Mouse (Mus musculus) stomach, postnatal 0 days (tissue): ENCODE measurements around the gene Mien1. TPM values are rescaled to one million over a fixed set of nuclear protein-coding genes. Genes with fewer than 3 reads are reported as not detected.

Experiments used
- ATAC-seq: fragments of 200-750 bp; cut with Nextera tagmentation; 2 replicates; pipeline ENCODE4 v1.8.0; 2017; ENCODE audit not compliant: low FRiP score, low TSS enrichment
- DNase-seq: peaks from one replicate; pipeline ENCODE4 v3.0.0-alpha.2; 2016; ENCODE audit warnings: low spot score
- H3K27ac ChIP-seq: fragments of 300-500 bp; sonication (generic); replicated peaks from 2 replicates; pipeline ENCODE4 v1.5.1; 2014; ENCODE audit warnings: mild to moderate bottlenecking, control low read depth
- H3K27me3 ChIP-seq: fragments of 300-500 bp; sonication (generic); 2 replicates; pipeline ENCODE4 v1.6.1; 2014; ENCODE audit warnings: low read length; ENCODE audit not compliant: control insufficient read depth, insufficient read depth
- H3K36me3 ChIP-seq: fragments of 300-500 bp; sonication (generic); 2 replicates; pipeline ENCODE4 v1.6.1; 2014; ENCODE audit warnings: low read length, mixed read lengths; ENCODE audit not compliant: control insufficient read depth, insufficient read depth
- H3K4me1 ChIP-seq: fragments of 300-500 bp; sonication (generic); replicated peaks from 2 replicates; pipeline ENCODE4 v1.6.1; 2014; ENCODE audit warnings: antibody characterized with exemption; ENCODE audit not compliant: control insufficient read depth, insufficient read depth
- H3K4me2 ChIP-seq: fragments of 300-500 bp; sonication (generic); replicated peaks from 2 replicates; pipeline ENCODE4 v1.6.1; 2014; ENCODE audit warnings: low read depth, mild to moderate bottlenecking, control low read depth, moderate library complexity
- H3K4me3 ChIP-seq: fragments of 300-500 bp; sonication (generic); 2 replicates; pipeline ENCODE4 v1.5.1; 2014; ENCODE audit warnings: low read depth, low read length, control low read depth
- H3K9ac ChIP-seq: fragments of 300-500 bp; sonication (generic); 2 replicates; pipeline ENCODE4 v1.6.1; 2014; ENCODE audit warnings: mild to moderate bottlenecking, low read length, control low read depth, mixed read lengths
- H3K9me3 ChIP-seq: fragments of 300-500 bp; sonication (generic); 2 replicates; pipeline ENCODE4 v1.6.1; 2016; ENCODE audit warnings: low read length; ENCODE audit not compliant: control insufficient read depth
- CTCF ChIP-seq: IDR thresholded peaks from 2 replicates; pipeline ENCODE4 v1.5.1; 2016; ENCODE audit warnings: antibody characterized with exemption, low read depth, mild to moderate bottlenecking, moderate library complexity
- EP300 ChIP-seq: optimal IDR thresholded peaks from 2 replicates; pipeline ENCODE3; 2016; ENCODE audit warnings: antibody characterized with exemption
- whole genome bisulfite sequencing: fragments of 180-500 bp; shearing (Covaris S2); extraction: QIAGEN DNeasy Blood & Tissue Kit; methylation state at CpG from one replicate; pipeline ENCODE4 v1.1.7; 2014; 5-methylcytosine and 5-hydroxymethylcytosine counted together
- polyA plus RNA-seq: library from polyadenylated mRNA; unstranded; fragments of >200 nt; fragmentation: Nextera tagmentation; extraction: Ambion mirVana; gene quantifications from 2 replicates; pipeline ENCODE4 v1.2.1, GENCODE M21; 2015

The Mien1 gene
- polyA plus RNA-seq, 1 experiment from 2014 or later = 142 TPM

DNA sequence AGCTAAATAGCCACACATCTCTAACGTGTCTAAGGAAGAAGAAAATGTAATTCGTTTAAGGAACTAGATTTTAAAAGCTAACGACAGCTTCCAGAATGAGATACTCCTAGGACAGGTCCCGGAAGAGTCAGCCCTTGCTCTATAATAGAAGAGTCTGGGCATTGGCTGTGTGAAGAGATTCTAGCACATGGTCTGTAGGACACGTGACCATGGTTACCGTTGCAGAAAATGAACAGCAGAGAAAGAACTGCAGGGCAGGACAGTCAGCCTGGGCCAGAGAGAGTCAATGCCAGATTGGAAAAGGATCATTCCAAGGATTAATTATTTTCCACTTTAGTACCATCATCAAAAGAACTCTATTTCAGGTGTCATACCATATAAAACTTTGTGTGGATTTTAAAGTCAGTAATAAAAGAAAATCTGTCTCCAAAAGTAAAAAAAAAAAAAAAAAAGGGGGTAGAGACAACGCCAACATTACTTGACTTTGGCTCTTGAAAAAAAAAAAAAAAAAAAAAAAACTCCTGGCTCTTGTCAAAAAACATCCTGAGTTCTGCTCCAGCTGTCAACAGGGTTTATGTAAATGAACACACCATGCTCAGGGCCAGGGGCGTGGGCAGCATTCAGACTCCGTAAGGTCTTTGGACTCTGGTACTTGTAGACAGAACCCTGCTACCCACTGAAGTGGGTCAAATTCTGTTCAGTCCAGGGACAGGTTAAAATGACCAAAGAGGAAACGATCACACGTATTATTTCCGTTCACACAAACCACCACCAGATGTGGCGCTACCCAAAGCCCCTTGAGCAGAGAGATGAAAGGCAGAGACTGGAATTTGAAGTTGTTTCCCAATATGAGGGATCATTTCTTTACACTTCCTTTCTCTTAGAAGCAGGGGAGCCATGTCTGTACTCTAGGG is 40.5 kb upstream of the Mien1 start:
- Histone ChIP-seq H3K27me3 (no peaks in the 10 kb centered on the region), H3K4me3 (no peak overlapping the region), H3K9ac (no peak overlapping the region), H3K4me1 (no peaks in the 10 kb centered on the region), H3K9me3 (no peaks in the 10 kb centered on the region), H3K27ac (no peak overlapping the region), H3K4me2 (no peak overlapping the region), H3K36me3 (no peaks in the 10 kb centered on the region)
- no peak for ATAC-seq
- 82% methylated on average over 13 of the region's 13 CpGs for WGBS
- TF ChIP-seq CTCF (no peak), EP300 (no peak)
- DNase-seq = no peak

DNA sequence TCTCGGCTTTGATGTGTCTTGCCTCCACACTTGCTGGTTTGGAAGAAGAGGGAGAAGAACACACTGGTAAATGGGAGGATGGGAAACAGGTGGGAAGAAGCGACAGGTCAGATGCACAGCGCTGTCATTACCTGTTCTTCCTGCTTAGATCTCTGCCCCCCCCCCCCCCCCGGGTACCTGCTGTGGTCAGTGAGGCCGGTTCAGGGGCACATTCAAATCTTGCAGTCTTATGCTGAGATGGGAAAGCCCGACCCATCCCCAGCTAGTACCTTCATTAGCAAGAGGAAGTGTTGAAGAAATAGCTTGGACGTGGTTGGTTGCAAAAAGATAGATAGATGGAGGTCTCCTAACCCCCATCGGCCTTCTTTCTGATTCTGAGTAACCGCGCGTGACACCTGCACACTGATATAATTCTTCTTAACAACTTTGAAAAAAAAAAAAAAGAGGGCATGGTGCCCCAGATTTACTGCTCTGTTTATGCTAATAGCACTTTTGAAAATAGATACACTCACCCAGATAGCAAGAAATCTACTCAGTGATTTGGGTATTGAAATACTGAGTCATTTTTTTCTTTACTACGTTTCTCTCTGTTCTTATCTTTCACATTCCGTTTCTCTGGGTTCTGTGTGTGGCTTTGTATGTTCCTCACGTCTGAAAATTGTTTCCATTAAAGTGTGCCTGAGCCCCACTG is 38.4 kb upstream of the Mien1 start:
- ATAC-seq (no peak), DNase-seq (no peak)
- H3K9me3 ChIP-seq = no peaks in the 10 kb centered on the region
- H3K4me2 ChIP-seq = no peak overlapping the region
- H3K4me1 ChIP-seq = no peaks in the 10 kb centered on the region
- H3K27ac ChIP-seq = no peak overlapping the region
- no peak overlapping the region for H3K4me3 ChIP-seq
- no peaks in the 10 kb centered on the region for H3K27me3 ChIP-seq
- 57% methylated on average over 14 of the region's 14 CpGs for WGBS
- TF ChIP-seq CTCF (no peak), EP300 (no peak)
- no peak overlapping the region for H3K9ac ChIP-seq
- H3K36me3 ChIP-seq = no peaks in the 10 kb centered on the region

DNA sequence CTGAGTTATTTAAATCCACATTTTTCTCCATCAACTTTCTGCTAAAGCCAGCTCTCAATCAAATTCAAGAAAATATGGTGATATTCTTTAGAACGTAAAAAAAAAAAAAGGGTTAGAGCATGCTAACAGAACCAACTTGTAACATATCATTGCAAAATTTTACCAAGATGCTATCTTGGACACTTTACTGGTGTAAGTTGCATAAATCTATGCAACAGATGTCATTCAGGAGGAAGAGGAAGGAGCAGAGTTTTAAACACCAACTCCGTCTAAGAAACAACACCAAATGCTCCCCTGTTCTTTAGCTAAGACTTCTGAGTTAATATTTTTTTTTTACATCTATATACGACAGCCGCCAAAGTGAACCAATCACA is 37.6 kb upstream of the Mien1 start:
- Histone ChIP-seq H3K9ac (no peak overlapping the region), H3K4me3 (no peak overlapping the region), H3K27me3 (no peaks in the 10 kb centered on the region), H3K36me3 (no peaks in the 10 kb centered on the region), H3K4me2 (no peak overlapping the region), H3K27ac (no peak overlapping the region), H3K4me1 (no peaks in the 10 kb centered on the region), H3K9me3 (no peaks in the 10 kb centered on the region)
- no peak for DNase-seq
- ATAC-seq = no peak
- TF ChIP-seq EP300 (no peak), CTCF (no peak)
- 73% methylated on average over 4 of the region's 4 CpGs for WGBS

DNA sequence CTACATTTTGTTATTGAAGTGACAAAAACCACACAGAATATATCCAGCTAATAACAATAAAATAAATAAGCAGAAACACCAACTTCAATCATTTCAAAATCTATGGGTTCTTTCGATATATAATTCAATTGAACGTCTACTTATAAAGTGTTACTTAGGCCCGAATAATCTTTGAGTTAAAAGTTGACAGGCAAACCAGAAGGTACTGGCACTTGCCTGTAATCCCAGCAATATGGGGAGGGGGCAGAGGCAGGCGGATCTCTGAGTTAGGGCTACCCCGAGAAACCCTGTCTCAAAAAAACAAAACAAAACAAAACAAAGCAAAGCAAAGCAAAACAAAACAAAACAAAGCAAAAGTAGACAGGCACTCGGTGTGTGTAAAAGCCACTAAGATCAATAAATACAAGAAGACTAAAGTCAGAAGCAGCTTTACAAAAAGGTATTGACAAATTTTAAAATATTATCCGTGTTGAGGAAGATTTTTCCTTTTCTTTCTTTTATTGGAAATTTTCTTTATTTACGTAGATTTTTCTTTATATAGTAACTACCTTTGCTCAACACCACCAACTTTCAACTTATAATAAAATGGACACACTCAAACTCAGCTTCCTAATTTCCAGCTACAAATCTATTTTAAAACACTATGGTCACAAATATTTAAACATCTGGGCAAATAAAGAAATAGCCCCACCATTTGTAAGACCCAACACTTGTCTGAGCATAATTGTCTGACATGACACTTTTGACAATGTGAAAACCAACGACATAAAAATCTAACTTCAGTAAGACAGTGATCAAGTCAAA is 37.0 kb upstream of the Mien1 start:
- no peak overlapping the region for H3K27ac ChIP-seq
- H3K4me1 ChIP-seq = no peaks in the 10 kb centered on the region
- 84% methylated on average over 9 of the region's 9 CpGs for WGBS
- TF ChIP-seq EP300 = no peak
- no peak for TF ChIP-seq CTCF
- no peaks in the 10 kb centered on the region for H3K27me3 ChIP-seq
- no peaks in the 10 kb centered on the region for H3K36me3 ChIP-seq
- H3K4me3 ChIP-seq = no peak overlapping the region
- no peak for DNase-seq
- H3K4me2 ChIP-seq = no peak overlapping the region
- ATAC-seq = no peak
- no peak overlapping the region for H3K9ac ChIP-seq
- no peaks in the 10 kb centered on the region for H3K9me3 ChIP-seq

DNA sequence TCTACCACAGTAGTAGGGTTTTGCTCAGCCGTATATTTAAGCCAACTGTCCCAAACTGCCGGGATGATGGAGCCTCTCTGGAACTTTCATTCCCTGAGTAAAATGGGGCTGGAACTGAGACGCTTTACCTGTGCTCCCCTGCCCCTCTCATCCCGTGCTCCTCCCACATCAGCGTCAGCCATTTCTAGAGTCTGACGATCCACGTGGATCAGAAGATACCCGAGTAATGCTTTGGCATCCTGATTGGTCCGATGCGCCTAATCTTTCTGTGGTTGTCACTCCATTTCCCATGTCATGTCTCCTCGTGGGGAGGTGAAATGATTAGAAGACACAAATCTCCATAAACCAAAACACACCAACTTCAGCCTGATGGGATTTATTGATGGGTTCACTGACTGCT is 36.2 kb upstream of the Mien1 start:
- Histone ChIP-seq H3K9ac (no peak overlapping the region), H3K36me3 (no peaks in the 10 kb centered on the region), H3K4me3 (no peak overlapping the region), H3K27me3 (no peaks in the 10 kb centered on the region), H3K27ac (no peak overlapping the region), H3K4me1 (no peaks in the 10 kb centered on the region), H3K4me2 (no peak overlapping the region), H3K9me3 (no peaks in the 10 kb centered on the region)
- DNase-seq = no peak
- no peak for ATAC-seq
- TF ChIP-seq EP300 (no peak), CTCF (no peak)
- 83% methylated on average over 11 of the region's 11 CpGs for WGBS
